Mouse (Mus musculus) liver, embryonic 14.5 days (tissue): ENCODE measurements around the gene Ctdspl2.

Experiments
- CTCF ChIP-seq: IDR thresholded peaks from 2 replicates; pipeline ENCODE4 v1.5.1; 2016; ENCODE audit warnings: antibody characterized with exemption, low read depth, control low read depth
- EP300 ChIP-seq: IDR thresholded peaks from 2 replicates; pipeline ENCODE4 v1.6.1; 2016; ENCODE audit warnings: antibody characterized with exemption, low read depth

DNA sequence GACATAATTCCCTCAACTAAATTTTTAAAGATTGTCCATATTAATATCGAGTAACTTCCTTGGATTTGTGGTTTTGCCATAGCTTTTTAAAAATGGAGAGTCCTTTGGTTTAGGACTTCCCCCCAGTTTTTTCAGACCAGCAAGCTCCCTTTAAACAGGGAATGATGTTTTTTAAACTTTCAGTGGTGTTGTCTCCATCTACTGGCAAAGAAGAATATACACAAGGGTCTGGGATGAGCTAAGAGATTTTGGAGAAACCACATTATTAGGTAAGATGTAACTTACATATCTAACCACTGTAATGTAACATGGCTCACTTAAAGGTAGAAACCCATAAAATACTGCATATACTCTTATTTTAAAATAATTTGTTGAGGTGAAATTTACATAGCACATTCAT lies 39.9 kb downstream of the Ctdspl2 start:
- TF ChIP-seq CTCF (peak; percentile 20; the same call in 1 of the 2 replicates), EP300 (no peak)
